Mouse (Mus musculus) spleen, postnatal 4 days (tissue): ENCODE measurements around the gene Mrpl9.

Experiments used
- DNase-seq, 2 experiments: peaks; one replicate each; pipeline ENCODE4 v3.0.0; 2022; ENCODE audit warnings: low spot score in 2 of 2

The Mrpl9 gene

DNA sequence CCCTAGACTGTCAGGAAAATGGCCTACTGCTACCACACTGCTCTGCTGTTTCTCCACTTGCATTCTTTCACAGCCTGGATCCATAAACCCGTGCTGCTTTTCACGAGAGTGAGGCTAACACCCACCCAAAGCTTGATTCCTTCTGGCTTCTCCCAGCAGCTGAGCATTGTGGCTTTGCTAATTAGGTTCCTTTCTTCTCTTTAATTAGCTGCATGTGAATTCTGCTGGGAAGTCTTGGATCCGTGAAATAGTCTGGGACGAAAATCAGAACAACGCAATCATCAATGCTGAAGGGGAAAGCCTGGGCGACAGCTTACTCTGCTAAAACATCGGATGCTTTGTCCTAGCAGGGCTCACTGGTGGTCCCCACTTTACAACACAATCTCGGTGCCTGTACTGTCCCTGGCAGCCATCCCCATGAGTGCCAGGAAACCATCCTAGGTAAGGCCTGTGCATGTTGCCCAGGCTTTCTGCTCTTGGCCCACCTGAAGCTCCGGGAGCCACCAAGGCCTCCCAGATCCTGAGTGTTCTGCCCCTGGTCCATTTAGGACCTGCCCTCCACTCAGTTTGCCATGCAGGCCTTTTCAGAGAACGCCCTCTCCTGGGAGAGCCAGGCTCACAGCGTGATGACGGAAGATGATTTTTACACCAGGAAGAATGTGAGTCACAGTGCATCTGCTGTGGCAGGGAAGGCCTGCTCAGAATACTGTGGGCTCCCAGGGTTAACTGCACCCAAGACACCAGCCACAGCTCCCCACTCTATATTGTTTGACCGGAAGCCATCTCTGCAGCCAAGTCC, 22.7 kb downstream of the Mrpl9 start:
- DNase-seq: no peak

DNA sequence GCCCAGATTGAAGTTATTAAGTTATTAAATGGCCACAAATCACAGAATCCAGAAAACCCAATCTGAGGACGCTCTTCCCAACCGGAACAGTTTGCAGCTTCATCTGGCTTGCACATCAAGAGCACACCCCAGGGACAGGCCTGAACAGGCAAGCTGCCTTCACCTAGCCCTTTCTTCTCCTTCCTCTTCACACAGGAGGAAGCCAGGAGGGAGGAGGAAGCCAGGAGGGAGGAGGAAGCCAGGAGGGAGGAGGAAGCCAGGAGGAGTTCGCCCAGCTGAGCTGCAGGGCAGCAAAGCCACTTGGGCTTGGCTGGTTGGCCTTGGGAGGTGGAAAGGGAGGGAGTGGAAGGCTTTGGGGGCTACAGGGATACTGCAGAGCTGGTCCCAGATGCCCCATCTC, 25.8 kb downstream of the Mrpl9 start:
- no peak for DNase-seq

DNA sequence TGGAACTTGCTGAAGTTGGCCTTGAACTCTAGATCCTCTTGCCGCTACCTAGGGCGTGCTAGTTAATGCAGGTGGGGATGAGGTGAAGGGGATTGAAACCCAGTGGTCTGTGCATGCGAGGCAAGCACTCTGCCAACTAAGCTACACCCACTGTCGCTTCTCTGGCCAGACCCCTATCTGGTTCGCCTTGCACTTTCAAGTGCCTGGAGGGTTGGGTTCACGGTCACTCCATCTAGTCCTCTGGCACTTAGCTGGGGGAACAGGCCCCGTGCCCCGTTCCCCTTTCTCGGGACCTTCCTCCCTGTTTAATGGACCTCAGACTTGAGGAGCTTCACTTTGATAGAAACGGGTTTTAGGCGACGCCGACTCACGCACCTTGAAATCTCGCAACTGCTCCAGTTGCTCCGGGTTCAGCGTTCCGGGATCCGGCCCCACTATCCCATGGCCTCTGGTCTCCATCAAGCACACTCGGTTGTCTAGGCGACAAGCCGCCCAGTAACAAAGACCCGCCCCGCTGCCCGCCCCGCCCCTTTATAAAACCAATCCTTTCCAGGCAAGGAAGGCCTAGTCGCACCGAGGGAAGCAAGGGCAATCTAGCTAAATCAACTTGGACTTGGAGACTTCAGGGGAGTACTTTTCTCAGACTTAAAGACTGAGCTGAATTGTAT, 29.5 kb downstream of the Mrpl9 start:
- no peak for DNase-seq

DNA sequence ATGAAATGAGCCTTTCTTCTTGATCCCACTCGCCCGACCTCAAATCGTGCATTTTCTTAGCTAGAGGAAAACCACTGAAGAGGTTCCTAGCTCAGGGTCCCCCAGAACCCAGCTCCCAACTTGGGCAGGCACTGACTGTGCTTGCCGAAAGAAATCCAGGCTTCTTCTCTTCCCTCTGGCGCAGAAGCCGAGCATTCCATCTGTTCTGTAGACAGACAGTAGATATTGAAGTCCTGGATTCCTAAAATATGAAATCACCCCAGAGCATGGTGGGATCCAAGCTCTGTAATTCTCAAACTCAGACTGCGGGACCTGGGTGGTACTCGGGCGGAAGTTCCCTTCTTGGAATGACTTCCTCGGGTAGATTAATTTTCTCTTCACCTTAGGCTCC, 30.0 kb downstream of the Mrpl9 start:
- no peak for DNase-seq

DNA sequence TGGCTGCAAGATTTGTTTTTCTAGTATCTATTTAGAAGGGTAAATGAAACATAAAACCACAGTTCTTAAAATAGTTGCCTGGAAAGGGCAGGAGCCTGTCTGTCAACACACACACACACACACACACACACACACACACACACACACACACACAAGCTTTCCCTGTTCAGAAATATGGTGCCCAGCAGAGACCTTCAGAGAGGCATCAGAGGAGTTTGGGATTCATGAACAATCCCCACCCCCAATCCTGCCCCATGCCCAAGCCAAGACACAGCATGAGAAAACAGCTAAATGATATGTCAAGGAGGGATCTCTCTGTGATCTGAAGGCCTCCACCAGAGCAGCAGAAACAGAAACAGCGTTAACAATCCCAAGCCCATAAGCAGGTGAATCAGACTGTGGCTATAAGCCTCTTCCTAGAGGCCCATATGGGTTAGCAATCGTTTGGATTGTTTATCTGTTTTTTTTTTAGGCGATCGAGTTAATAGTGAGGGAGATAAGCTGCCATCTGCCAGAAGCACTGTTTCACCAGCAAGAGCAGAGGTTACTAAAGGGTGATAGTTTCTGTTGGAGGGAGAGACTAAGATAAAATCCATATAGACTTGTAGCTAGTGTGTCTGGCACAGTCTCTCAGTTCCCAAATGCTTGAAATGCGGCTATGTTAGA, 30.6 kb downstream of the Mrpl9 start:
- no peak for DNase-seq

DNA sequence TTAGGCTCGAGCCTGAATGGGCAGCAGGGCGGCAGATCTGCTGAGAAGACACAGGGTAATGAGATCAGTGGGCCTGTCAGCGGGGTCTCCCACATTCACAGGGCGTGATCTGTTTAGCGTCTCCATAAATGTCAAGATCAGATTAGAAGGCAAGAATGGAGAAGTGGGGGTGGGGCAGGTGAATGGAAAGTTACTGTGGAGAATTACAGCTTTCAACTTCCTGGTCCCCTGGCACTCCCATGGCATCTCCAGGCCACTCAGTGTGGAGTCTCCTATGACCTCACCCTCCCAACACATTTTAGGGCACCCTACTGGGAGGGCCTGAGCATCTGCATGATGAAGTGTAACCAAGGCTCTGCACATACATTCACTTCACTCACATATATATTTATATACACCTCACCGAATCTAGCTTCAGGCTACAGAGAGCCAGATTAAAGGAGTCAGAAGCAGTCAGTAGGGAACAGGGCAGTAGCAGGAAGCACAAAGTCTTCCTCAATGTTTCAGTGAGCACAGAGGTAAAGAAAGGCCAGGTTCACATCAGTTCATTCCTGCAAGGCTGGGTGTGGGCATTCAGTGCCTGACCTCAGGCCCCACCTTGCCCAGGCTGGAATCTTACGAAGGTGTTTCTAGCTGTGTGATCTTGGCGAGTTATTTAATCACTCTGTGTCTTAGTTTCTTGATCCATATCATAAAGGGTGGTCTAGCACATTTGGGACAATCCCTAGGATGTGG, 33.4 kb downstream of the Mrpl9 start:
- DNase-seq: no peak

DNA sequence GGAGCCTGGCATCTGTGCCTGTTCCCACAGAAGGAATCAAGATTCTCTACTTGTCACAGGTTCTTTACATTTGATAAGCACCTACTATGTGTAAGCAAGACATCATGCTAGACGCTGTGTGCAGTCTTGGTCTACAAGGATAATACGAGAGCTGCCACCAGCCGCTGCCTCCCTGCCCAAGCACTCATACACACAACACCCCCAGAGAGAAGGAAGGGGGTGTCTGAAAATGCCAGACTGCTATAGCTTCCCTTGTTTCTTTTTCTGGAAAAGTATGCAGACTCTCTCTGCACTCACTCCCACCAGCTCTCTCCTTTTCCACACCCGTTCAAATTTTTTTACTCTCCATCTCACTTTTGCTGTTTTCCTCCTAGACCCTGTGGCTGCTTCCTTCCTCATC, 34.3 kb downstream of the Mrpl9 start:
- no peak for DNase-seq

DNA sequence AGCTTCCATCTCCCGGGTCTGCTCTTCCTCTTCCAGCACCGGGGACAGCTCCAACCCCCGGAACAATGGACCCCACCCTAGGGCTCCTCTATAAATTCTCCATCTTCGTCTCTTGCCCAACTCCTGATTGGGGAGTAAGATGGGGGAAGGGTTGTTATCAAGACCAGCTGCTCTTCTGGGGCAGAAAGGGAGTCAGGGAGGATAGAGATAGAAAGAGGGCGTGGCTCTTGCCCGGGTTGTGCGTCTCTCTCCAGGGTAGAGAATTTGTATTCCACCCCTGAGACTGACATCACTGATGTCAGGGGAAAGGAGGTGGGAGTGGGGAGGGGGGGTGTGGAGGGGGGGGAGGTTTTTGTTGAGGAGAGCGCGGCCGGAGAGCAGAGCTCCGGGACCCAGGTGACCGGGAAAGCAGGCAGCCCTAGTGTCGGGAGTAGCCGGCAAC, 34.9 kb downstream of the Mrpl9 start, which contains the start of gene Celf3:
TSS of gene Celf3 (plus strand) at position 315 of the 442 bp plus-strand sequence.
- DNase-seq: peak in 1 of 2 experiments; percentile 19

DNA sequence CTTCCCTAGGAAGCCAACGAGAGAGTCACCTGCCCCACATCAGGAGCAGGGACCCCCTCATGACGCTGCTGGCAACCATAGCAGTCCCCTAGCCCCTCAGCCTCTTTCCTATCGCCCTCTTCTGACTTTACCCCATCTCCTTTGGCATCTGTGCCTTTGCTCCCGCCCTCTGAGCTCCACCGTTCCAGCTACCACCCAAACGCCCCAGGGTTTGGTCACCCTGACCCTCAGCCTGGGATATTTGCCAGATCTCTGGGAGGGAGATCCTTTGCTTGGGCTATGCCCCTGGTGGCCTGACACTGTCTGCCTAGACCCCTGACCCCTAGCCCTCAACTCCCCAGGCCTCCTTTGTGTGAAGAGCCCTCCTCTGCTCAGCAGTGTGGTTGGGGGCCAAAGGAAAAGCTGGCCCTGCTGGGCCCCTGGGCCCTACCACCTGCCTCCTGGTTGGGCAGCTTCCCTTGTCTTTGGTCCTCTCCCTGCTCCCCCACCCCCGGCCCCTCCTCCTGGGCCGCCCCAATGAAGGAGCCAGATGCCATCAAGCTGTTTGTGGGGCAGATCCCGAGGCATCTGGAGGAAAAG, 35.6 kb downstream of the Mrpl9 start:
- no peak for DNase-seq

DNA sequence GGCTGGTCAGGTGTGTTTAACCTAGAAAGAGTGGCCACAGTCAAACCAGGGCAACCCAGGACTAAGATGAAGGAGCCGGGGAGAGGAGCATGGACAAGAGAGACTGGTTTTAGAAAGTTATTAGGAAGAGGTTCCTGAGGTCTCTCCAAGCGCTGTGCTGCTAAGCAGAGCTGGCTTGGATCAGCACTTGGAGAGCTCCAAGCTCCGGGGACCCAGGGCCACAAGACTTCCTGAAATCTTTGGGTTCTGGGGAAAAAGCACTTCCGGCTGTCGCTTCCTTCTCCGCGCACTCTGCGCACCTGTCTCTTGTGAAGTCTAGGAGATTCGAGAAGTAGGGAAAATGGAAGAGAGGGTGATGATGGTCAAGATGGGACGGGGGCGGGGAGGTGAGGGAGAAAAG, 36.4 kb downstream of the Mrpl9 start:
- DNase-seq: no peak

DNA sequence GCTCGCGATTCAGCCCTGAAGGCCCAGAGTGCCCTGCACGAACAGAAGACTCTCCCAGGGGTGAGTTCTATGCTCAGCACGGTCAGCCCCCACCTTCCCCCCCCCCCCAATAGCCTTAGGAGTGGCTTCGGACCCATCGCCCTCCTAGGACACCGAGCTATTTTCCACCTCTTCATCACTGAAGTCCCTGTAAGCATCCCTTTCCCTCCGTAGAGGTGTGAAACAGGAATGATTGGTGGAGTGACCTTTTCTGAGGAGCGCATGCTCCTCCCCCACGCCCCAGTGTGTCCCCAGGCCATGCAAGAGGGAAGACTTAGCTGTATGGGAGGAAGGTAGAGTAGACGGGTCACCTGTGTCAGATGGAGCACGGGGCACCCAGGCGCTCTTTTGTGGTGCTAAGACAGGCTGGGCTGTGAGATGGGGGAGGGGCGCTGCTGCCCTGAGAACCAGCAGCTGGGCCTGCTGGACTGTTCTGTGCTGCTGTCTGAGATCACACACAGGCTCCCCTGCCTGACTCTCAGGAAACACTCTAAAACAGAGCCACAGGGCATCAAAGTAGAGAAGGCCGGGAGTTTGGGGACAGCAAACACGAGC, 37.3 kb downstream of the Mrpl9 start, which contains the start of gene Riiad1:
TSS of gene Riiad1 (minus strand) at position 51 of the 594 bp plus-strand sequence.
- no peak for DNase-seq

DNA sequence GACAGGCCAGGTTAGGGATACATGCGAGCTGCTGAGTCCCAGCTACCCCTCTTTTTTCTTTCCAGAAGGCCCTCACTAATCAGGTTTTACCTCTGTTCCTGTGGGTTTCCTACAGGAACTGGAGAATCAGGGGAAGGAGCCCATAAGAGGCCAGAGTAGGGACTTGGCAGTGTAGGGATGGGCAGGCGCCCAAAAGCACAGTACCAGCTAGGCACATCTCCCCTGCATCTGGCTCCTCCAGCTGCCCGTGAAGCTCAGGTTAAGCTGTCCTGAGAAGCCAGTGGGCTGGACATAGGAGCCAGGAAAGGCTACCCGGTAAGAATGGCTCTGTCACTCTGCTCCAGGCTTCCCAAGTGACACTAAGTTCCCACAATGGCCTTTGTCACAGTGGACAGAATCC, 38.3 kb downstream of the Mrpl9 start:
- no peak for DNase-seq

DNA sequence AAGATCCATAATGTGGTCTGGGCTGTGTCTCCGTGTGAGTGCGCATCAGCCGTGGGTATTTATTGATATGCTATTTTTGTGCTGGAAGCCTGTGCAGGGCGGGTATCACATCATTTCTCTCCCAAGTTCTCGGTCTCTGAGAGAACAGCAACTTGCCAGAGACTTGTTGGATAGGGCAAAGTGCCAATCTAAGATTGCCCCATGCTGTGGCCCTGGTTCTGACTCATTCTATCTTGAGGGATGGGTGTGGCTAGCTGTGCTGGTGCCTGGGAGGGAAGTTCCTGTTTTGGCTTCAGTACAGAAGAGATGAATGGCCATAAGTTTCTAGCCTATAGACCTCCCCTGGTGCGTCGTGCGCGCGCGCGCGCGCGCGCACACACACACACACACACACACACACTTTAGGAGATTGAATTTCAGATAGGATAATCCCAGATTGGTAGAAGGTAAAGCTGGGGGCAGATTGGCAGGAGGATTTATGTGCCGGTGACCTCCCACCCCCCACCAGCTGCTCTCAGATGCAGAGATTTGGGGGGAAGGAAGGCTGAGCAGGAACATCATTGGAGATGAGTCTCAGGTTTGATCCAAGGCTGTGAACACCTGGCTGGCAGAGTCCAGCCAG, 39.8 kb downstream of the Mrpl9 start:
- no peak for DNase-seq

DNA sequence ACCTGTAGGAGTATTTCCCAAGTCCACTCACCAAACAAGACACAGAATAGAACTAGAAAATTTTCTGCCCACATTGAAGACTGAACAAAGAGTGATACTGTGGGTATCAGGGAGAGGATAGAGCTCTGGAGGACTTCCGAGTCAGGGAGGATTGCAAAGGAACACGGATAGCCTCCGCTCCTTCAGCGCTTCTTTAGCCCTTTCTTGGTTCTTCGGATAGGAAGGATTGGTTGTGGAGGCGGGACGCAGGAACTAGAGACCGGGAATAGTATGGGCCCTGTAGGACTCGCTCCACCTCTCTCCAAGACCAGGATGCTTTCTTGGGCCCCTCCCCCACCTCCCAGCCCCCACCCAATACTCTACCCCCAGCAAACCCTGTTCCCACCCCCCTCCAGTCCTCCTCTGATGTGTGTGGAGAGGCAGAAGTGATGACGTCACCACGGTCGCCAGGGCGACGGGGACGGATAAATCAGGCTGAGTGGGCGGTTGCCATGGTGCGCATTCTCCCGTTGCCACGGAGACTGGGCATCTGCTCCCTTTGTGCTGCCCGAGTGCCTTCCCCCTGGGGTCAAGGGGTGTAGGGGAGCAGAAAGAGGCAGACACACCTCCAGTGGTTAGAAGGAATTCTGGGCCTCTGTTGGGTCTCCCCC, 40.8 kb downstream of the Mrpl9 start:
- DNase-seq: no peak

DNA sequence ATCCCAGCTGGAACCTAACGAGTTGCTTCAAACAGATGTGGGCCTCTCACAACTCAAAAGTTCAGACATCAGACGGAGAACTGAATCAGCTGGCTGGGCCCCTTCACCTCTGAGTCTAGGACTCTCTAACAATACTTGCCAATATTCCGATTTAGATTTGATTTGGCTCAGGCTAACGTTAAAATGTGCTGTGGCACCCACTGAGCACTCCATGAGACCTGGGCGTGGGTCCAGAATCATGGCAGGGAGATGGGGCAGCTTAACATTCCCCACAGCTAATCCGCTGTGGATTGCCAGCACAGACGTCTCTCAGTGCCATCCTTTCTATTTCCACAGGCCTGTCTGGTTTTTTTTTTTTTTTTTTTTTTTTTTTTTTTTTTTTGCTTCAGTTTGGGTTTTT, 42.8 kb downstream of the Mrpl9 start:
- DNase-seq: no peak

DNA sequence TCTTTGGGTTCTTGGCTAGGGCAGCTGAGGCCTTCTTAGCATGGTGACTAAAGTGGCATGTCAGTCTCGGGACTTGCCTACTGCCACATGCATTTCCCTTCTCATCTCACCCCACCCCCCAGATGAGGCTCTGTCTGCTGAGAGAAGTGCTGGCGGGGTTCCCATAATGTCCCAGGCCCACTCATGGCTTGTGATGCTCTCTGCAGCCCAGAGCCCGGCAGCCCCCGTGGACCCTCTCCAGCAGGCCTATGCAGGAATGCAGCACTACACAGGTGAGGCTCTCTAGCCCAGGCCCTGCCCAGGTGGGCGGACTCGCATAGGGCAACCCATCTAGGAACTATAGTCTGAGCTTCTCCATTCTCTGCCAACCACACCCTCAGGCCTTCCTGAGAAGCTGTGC, 44.5 kb downstream of the Mrpl9 start:
- DNase-seq: no peak

DNA sequence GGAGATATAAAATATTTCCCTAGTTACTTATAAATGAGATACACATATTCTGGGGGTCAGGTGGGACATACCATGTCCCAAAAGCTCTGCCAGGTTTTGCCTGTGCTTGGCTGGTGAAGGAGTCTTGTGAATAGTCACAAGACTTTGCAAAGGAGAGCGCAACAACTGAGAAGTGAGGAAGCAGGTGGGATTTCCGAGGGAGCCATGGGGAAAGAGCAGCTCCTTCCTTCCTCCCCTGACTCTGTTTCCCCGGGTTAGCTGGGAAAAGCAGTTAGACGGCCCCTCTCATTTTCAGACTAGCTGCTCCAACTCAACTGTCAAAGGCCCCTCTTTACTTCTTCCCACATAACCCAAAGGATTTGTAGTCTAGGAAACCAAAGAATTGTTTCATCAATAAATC, 54.0 kb downstream of the Mrpl9 start:
- no peak for DNase-seq
